Mouse (Mus musculus): ENCODE data around the gene Sox5.

Sox5 gene

GRCm38 (mm10) chr6:144659115-144660108, 122.4 kb downstream of the Sox5 start:
- DNase-seq (ENCODE audit: extremely low spot score, low spot score) = no peak

GRCm38 (mm10) chr6:144652876-144653275, 128.9 kb downstream of the Sox5 start:
- no peak for DNase-seq (ENCODE audit: extremely low spot score, low spot score)

GRCm38 (mm10) chr6:144648896-144649295, 132.9 kb downstream of the Sox5 start:
- DNase-seq (ENCODE audit: extremely low spot score, low spot score) = no peak

- DNase-seq (ENCODE audit: extremely low spot score, low spot score) = no peak
Observed at GRCm38 (mm10) chr6:144648124-144648591, 133.6 kb downstream of the Sox5 start.

- no peak for DNase-seq (ENCODE audit: extremely low spot score, low spot score)
Observed at GRCm38 (mm10) chr6:144646331-144646730, 135.4 kb downstream of the Sox5 start.

GRCm38 (mm10) chr6:144645796-144646195, 136.0 kb downstream of the Sox5 start:
- DNase-seq (ENCODE audit: extremely low spot score, low spot score) = no peak

GRCm38 (mm10) chr6:144644711-144645110, 137.1 kb downstream of the Sox5 start:
- no peak for DNase-seq (ENCODE audit: extremely low spot score, low spot score)

GRCm38 (mm10) chr6:144643601-144644000, 138.2 kb downstream of the Sox5 start:
- DNase-seq (ENCODE audit: extremely low spot score, low spot score) = no peak

GRCm38 (mm10) chr6:144641888-144642287, 139.9 kb downstream of the Sox5 start:
- no peak for DNase-seq (ENCODE audit: extremely low spot score, low spot score)

GRCm38 (mm10) chr6:144640591-144640990, 141.2 kb downstream of the Sox5 start:
- DNase-seq (ENCODE audit: extremely low spot score, low spot score) = no peak

GRCm38 (mm10) chr6:144638547-144638946, 143.2 kb downstream of the Sox5 start:
- no peak for DNase-seq (ENCODE audit: extremely low spot score, low spot score)

- DNase-seq (ENCODE audit: extremely low spot score, low spot score) = no peak
Observed at GRCm38 (mm10) chr6:144627539-144628115, 154.2 kb downstream of the Sox5 start.

- no peak for DNase-seq (ENCODE audit: extremely low spot score, low spot score)
Observed at GRCm38 (mm10) chr6:144621089-144621769, 160.5 kb downstream of the Sox5 start.

GRCm38 (mm10) chr6:144611383-144611791, 170.4 kb downstream of the Sox5 start:
- DNase-seq (ENCODE audit: extremely low spot score, low spot score) = no peak

- DNase-seq (ENCODE audit: extremely low spot score, low spot score) = no peak
Observed at GRCm38 (mm10) chr6:144610878-144611277, 170.9 kb downstream of the Sox5 start.

GRCm38 (mm10) chr6:144602883-144603282, 178.9 kb downstream of the Sox5 start:
- DNase-seq (ENCODE audit: extremely low spot score, low spot score) = no peak

- DNase-seq (ENCODE audit: extremely low spot score, low spot score) = no peak
Observed at GRCm38 (mm10) chr6:144600351-144600750, 181.4 kb downstream of the Sox5 start.

- DNase-seq (ENCODE audit: extremely low spot score, low spot score) = no peak
Observed at GRCm38 (mm10) chr6:144598324-144598973, 183.3 kb downstream of the Sox5 start.

- no peak for DNase-seq (ENCODE audit: extremely low spot score, low spot score)
Observed at GRCm38 (mm10) chr6:144596536-144597210, 185.1 kb downstream of the Sox5 start.

- DNase-seq (ENCODE audit: extremely low spot score, low spot score) = no peak
Observed at GRCm38 (mm10) chr6:144584854-144585253, 196.9 kb downstream of the Sox5 start.

All from neural tube, embryonic 10.5 days (tissue).